Mouse (Mus musculus): ENCODE measurements around the gene Entpd7. TPM values are rescaled to one million over a fixed set of nuclear protein-coding genes. Genes with fewer than 3 reads are reported as not detected.

Entpd7 gene
- polyA plus RNA-seq, 1 experiment: 4.1 TPM

GRCm38 (mm10) chr19:43738409-43738808, 48.9 kb downstream of the Entpd7 start:
- Histone ChIP-seq H3K4me1 (ENCODE audit: control insufficient read depth, insufficient read depth, low read length) (no peaks in the 10 kb centered on the region), H3K4me3 (replicated peaks; ENCODE audit: extremely low read depth, low read depth, low read length) (no peak overlapping the region)
- DNase-seq: no peak
- TF ChIP-seq CTCF (IDR thresholded peaks at IDR 0.05; ENCODE audit: insufficient read depth, low read length) (no peak), POLR2A (IDR thresholded peaks at IDR 0.05; ENCODE audit: borderline replicate concordance, extremely low read depth, low read depth, low read length) (no peak)
- 95% methylated on average over 10 of the region's 10 CpGs for WGBS

- TF ChIP-seq POLR2A (IDR thresholded peaks at IDR 0.05; ENCODE audit: borderline replicate concordance, extremely low read depth, low read depth, low read length): no peak
- TF ChIP-seq CTCF (IDR thresholded peaks at IDR 0.05; ENCODE audit: insufficient read depth, low read length): no peak
- no peak overlapping the region for H3K4me3 ChIP-seq (replicated peaks; ENCODE audit: extremely low read depth, low read depth, low read length)
- DNase-seq: no peak
- no peaks in the 10 kb centered on the region for H3K4me1 ChIP-seq (ENCODE audit: control insufficient read depth, insufficient read depth, low read length)
- 95% methylated on average over 7 of the region's 7 CpGs for whole genome bisulfite sequencing
Observed at GRCm38 (mm10) chr19:43743401-43743800, 53.9 kb downstream of the Entpd7 start.

GRCm38 (mm10) chr19:43745740-43746139, 56.3 kb downstream of the Entpd7 start:
- Histone ChIP-seq H3K4me1 (ENCODE audit: control insufficient read depth, insufficient read depth, low read length) (no peaks in the 10 kb centered on the region), H3K4me3 (replicated peaks; ENCODE audit: extremely low read depth, low read depth, low read length) (no peak overlapping the region)
- 84% methylated on average over 3 of the region's 3 CpGs for WGBS
- DNase-seq: no peak
- TF ChIP-seq CTCF (IDR thresholded peaks at IDR 0.05; ENCODE audit: insufficient read depth, low read length) (no peak), POLR2A (IDR thresholded peaks at IDR 0.05; ENCODE audit: borderline replicate concordance, extremely low read depth, low read depth, low read length) (no peak)

- H3K4me1 ChIP-seq (ENCODE audit: control insufficient read depth, insufficient read depth, low read length): no peaks in the 10 kb centered on the region
- DNase-seq: no peak
- H3K4me3 ChIP-seq (replicated peaks; ENCODE audit: extremely low read depth, low read depth, low read length): no peak overlapping the region
- WGBS: 60% methylated on average over 4 of the region's 4 CpGs
- TF ChIP-seq CTCF (IDR thresholded peaks at IDR 0.05; ENCODE audit: insufficient read depth, low read length): no peak
- no peak for TF ChIP-seq POLR2A (IDR thresholded peaks at IDR 0.05; ENCODE audit: borderline replicate concordance, extremely low read depth, low read depth, low read length)
Observed at GRCm38 (mm10) chr19:43747877-43748276, 58.4 kb downstream of the Entpd7 start.

GRCm38 (mm10) chr19:43750008-43750407, 60.5 kb downstream of the Entpd7 start:
- TF ChIP-seq POLR2A (IDR thresholded peaks at IDR 0.05; ENCODE audit: borderline replicate concordance, extremely low read depth, low read depth, low read length) (no peak), CTCF (IDR thresholded peaks at IDR 0.05; ENCODE audit: insufficient read depth, low read length) (no peak)

GRCm38 (mm10) chr19:43752489-43753225, 63.2 kb downstream of the Entpd7 start, which contains the start of the genes Cutc and Cox15:
Cutc (plus strand) TSS chr19:43752996.
Cox15 (minus strand) TSS chr19:43753000.
- DNase-seq: peak; percentile 97
- H3K4me1 ChIP-seq (ENCODE audit: control insufficient read depth, insufficient read depth, low read length): peaks cover 4% of the 10 kb centered on the region
- H3K4me3 ChIP-seq (replicated peaks; ENCODE audit: extremely low read depth, low read depth, low read length): peak within 1 kb of the TSS; percentile 67
- TF ChIP-seq POLR2A (IDR thresholded peaks at IDR 0.05; ENCODE audit: borderline replicate concordance, extremely low read depth, low read depth, low read length): peak; percentile 90
- no peak for TF ChIP-seq CTCF (IDR thresholded peaks at IDR 0.05; ENCODE audit: insufficient read depth, low read length)
- WGBS: under 1% methylated on average over 62 of the region's 62 CpGs

More at GRCm38 (mm10) chr19:43750008-43750407, 60.5 kb downstream of the Entpd7 start:
- DNase-seq: no peak
- Histone ChIP-seq H3K4me1 (ENCODE audit: control insufficient read depth, insufficient read depth, low read length) (peaks cover 4% of the 10 kb centered on the region), H3K4me3 (replicated peaks; ENCODE audit: extremely low read depth, low read depth, low read length) (no peak overlapping the region)
- 95% methylated on average over 2 of the region's 2 CpGs for WGBS

- peak overlapping the region; percentile 67 for H3K4me3 ChIP-seq (replicated peaks; ENCODE audit: extremely low read depth, low read depth, low read length)
- peaks cover 4% of the 10 kb centered on the region for H3K4me1 ChIP-seq (ENCODE audit: control insufficient read depth, insufficient read depth, low read length)
- WGBS: 1% methylated on average over 23 of the region's 24 CpGs
- TF ChIP-seq CTCF (IDR thresholded peaks at IDR 0.05; ENCODE audit: insufficient read depth, low read length): peak; percentile 65
- no peak for TF ChIP-seq POLR2A (IDR thresholded peaks at IDR 0.05; ENCODE audit: borderline replicate concordance, extremely low read depth, low read depth, low read length)
- peak; percentile 89 for DNase-seq
Observed at GRCm38 (mm10) chr19:43753226-43753835, 63.9 kb downstream of the Entpd7 start.

GRCm38 (mm10) chr19:43754237-43754636, 64.8 kb downstream of the Entpd7 start:
- TF ChIP-seq CTCF (IDR thresholded peaks at IDR 0.05; ENCODE audit: insufficient read depth, low read length) (no peak), POLR2A (IDR thresholded peaks at IDR 0.05; ENCODE audit: borderline replicate concordance, extremely low read depth, low read depth, low read length) (no peak)
- no peak overlapping the region for H3K4me3 ChIP-seq (replicated peaks; ENCODE audit: extremely low read depth, low read depth, low read length)
- no peak for DNase-seq
- peaks cover 4% of the 10 kb centered on the region for H3K4me1 ChIP-seq (ENCODE audit: control insufficient read depth, insufficient read depth, low read length)
- WGBS: 72% methylated on average over 2 of the region's 2 CpGs

- Histone ChIP-seq H3K4me1 (ENCODE audit: control insufficient read depth, insufficient read depth, low read length) (peaks cover 4% of the 10 kb centered on the region), H3K4me3 (replicated peaks; ENCODE audit: extremely low read depth, low read depth, low read length) (no peak overlapping the region)
- no peak for DNase-seq
- 65% methylated on average over 2 of the region's 2 CpGs for WGBS
- no peak for TF ChIP-seq POLR2A (IDR thresholded peaks at IDR 0.05; ENCODE audit: borderline replicate concordance, extremely low read depth, low read depth, low read length)
- no peak for TF ChIP-seq CTCF (IDR thresholded peaks at IDR 0.05; ENCODE audit: insufficient read depth, low read length)
Observed at GRCm38 (mm10) chr19:43754872-43755271, 65.4 kb downstream of the Entpd7 start.
